Mouse (Mus musculus) spleen, adult 2 months (tissue): Measurements from ENCODE around the gene Cdh8.

Experiments
- CTCF ChIP-seq: fragments of 200-500 bp; IDR thresholded peaks from 2 replicates; pipeline ENCODE4 v1.5.1; 2011; ENCODE audit warnings: mild to moderate bottlenecking, inconsistent platforms; ENCODE audit not compliant: insufficient read depth, insufficient read length, insufficient replicate concordance; ENCODE audit errors: extremely low read depth
- POLR2A ChIP-seq: fragments of 200-500 bp; IDR thresholded peaks from 2 replicates; pipeline ENCODE4 v1.6.1; 2011; ENCODE audit warnings: low read depth, low read length, inconsistent platforms

GRCm38 (mm10) chr8:99415966-99416781 is at the start of gene Cdh8:
- TF ChIP-seq POLR2A (no peak), CTCF (no peak)
